Mouse (Mus musculus) limb, embryonic 15.5 days (tissue): Measurements from ENCODE around the gene Gm20388. TPM values are rescaled to one million over a fixed set of nuclear protein-coding genes. Genes with fewer than 3 reads are reported as not detected.

Experiments
- ATAC-seq: fragments of 200-750 bp; cut with Nextera tagmentation; 2 replicates; pipeline ENCODE4 v1.8.0; 2017; ENCODE audit warnings: low read depth, moderate TSS enrichment; ENCODE audit not compliant: insufficient number of reproducible peaks, low FRiP score, low TSS enrichment
- H3K27ac ChIP-seq: fragments of 300-500 bp; sonication (generic); 2 replicates; pipeline ENCODE4 v1.5.1; 2015; ENCODE audit warnings: moderate library complexity, mild to moderate bottlenecking, inconsistent platforms
- H3K27me3 ChIP-seq: fragments of 300-500 bp; sonication (generic); 2 replicates; pipeline ENCODE4 v1.6.1; 2015; ENCODE audit warnings: inconsistent platforms
- H3K36me3 ChIP-seq: fragments of 300-500 bp; sonication (generic); 2 replicates; pipeline ENCODE4 v1.6.1; 2015; ENCODE audit warnings: inconsistent platforms
- H3K4me1 ChIP-seq: fragments of 300-500 bp; sonication (generic); 2 replicates; pipeline ENCODE4 v1.6.1; 2015; ENCODE audit warnings: inconsistent platforms
- H3K4me2 ChIP-seq: fragments of 300-500 bp; sonication (generic); 2 replicates; pipeline ENCODE4 v1.6.1; 2015; ENCODE audit warnings: mild to moderate bottlenecking, inconsistent platforms
- H3K4me3 ChIP-seq: fragments of 300-500 bp; sonication (generic); 2 replicates; pipeline ENCODE4 v1.5.1; 2015; ENCODE audit warnings: mild to moderate bottlenecking, inconsistent platforms
- H3K9ac ChIP-seq: fragments of 300-500 bp; sonication (generic); 2 replicates; pipeline ENCODE4 v1.6.1; 2015; ENCODE audit warnings: inconsistent platforms
- H3K9me3 ChIP-seq: fragments of 300-500 bp; sonication (generic); 2 replicates; pipeline ENCODE4 v1.6.1; 2016; ENCODE audit warnings: inconsistent platforms
- WGBS: fragments of 180-500 bp; shearing (Covaris S2); methylation state at CpG from one replicate; pipeline ENCODE4 v1.1.7; 2015; 5-methylcytosine and 5-hydroxymethylcytosine counted together
- polyA plus RNA-seq: library from polyadenylated mRNA; unstranded; fragments of >200 nt; fragmentation: Nextera tagmentation; extraction: Ambion mirVana; gene quantifications from 2 replicates; pipeline ENCODE4 v1.2.1, GENCODE M21; 2015

Gm20388 gene
- polyA plus RNA-seq, 1 experiment from 2014 or later: 4.9 TPM

DNA sequence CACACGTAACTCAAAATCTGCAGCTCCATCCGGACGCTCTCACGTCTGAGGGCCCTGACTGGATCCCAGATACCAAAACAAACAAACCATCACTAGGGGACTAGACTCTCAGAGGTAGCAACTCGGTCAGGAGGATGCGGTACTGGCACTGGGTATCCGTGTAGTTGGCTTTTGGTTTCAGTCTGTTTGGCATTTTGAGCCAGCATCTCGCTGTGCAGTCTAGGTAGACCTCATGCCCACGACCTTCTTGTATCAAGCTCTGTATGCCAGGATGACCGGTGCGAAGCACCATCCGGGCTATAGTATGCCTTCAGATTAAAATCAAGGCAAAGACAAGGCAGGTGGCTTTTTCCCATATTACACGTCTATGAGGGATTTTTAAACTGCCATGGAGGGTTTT, 3916.9 kb downstream of the Gm20388 start:
- WGBS: 92% methylated on average over 13 of the region's 13 CpGs
- H3K4me2 ChIP-seq: no peak overlapping the region
- H3K36me3 ChIP-seq: peaks cover 78% of the 10 kb centered on the region
- no peak for ATAC-seq
- no peak overlapping the region for H3K9ac ChIP-seq
- H3K4me3 ChIP-seq: no peak overlapping the region
- no peaks in the 10 kb centered on the region for H3K4me1 ChIP-seq
- H3K27ac ChIP-seq: no peak overlapping the region
- no peaks in the 10 kb centered on the region for H3K9me3 ChIP-seq
- H3K27me3 ChIP-seq: no peaks in the 10 kb centered on the region

- H3K4me2 ChIP-seq: no peak overlapping the region
- H3K27ac ChIP-seq: no peak overlapping the region
- no peaks in the 10 kb centered on the region for H3K9me3 ChIP-seq
- peaks cover 88% of the 10 kb centered on the region for H3K36me3 ChIP-seq
- WGBS: 97% methylated on average over 4 of the region's 4 CpGs
- no peak for ATAC-seq
- H3K27me3 ChIP-seq: no peaks in the 10 kb centered on the region
- no peaks in the 10 kb centered on the region for H3K4me1 ChIP-seq
- no peak overlapping the region for H3K4me3 ChIP-seq
- H3K9ac ChIP-seq: no peak overlapping the region
Measured at GRCm38 (mm10) chr8:123832757-123833156, 3922.1 kb downstream of the Gm20388 start.

DNA sequence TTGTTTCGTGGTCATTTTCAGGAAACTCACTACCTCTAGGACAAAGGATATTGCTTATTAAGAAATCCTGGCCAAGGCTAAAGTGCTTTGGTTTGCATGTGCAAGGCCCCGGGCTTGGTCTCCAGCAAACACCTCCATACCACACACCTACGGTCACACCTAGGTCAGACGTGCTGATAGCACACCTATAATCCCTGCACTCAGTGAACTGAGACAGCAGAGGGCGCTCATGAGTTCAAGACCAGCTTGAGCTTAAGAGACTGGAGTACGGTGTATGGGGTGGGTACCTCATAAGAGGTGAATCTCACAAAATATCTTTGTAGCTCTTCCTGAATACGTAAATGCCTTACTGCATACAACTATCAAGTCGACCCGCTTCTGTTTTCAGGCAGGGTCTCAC, 3924.8 kb downstream of the Gm20388 start:
- Histone ChIP-seq H3K27me3 (no peaks in the 10 kb centered on the region), H3K36me3 (peaks cover 64% of the 10 kb centered on the region), H3K9me3 (no peaks in the 10 kb centered on the region), H3K4me3 (no peak overlapping the region), H3K27ac (no peak overlapping the region), H3K4me2 (no peak overlapping the region), H3K4me1 (no peaks in the 10 kb centered on the region), H3K9ac (no peak overlapping the region)
- WGBS: 57% methylated on average over 9 of the region's 9 CpGs
- no peak for ATAC-seq

GRCm38 (mm10) chr8:123836354-123836753, 3925.7 kb downstream of the Gm20388 start:
- no peak overlapping the region for H3K27ac ChIP-seq
- WGBS: 85% methylated on average over 6 of the region's 6 CpGs
- no peak overlapping the region for H3K4me3 ChIP-seq
- no peaks in the 10 kb centered on the region for H3K4me1 ChIP-seq
- H3K4me2 ChIP-seq: no peak overlapping the region
- peaks cover 55% of the 10 kb centered on the region for H3K36me3 ChIP-seq
- H3K27me3 ChIP-seq: no peaks in the 10 kb centered on the region
- ATAC-seq: no peak
- H3K9ac ChIP-seq: no peak overlapping the region
- no peaks in the 10 kb centered on the region for H3K9me3 ChIP-seq

GRCm38 (mm10) chr8:123838496-123838895, 3927.9 kb downstream of the Gm20388 start:
- H3K9ac ChIP-seq: no peak overlapping the region
- no peak overlapping the region for H3K4me2 ChIP-seq
- H3K4me3 ChIP-seq: no peak overlapping the region
- peaks cover 47% of the 10 kb centered on the region for H3K36me3 ChIP-seq
- ATAC-seq: no peak
- no peaks in the 10 kb centered on the region for H3K27me3 ChIP-seq
- H3K9me3 ChIP-seq: no peaks in the 10 kb centered on the region
- no peaks in the 10 kb centered on the region for H3K4me1 ChIP-seq
- 60% methylated on average over 9 of the region's 9 CpGs for WGBS
- no peak overlapping the region for H3K27ac ChIP-seq

DNA sequence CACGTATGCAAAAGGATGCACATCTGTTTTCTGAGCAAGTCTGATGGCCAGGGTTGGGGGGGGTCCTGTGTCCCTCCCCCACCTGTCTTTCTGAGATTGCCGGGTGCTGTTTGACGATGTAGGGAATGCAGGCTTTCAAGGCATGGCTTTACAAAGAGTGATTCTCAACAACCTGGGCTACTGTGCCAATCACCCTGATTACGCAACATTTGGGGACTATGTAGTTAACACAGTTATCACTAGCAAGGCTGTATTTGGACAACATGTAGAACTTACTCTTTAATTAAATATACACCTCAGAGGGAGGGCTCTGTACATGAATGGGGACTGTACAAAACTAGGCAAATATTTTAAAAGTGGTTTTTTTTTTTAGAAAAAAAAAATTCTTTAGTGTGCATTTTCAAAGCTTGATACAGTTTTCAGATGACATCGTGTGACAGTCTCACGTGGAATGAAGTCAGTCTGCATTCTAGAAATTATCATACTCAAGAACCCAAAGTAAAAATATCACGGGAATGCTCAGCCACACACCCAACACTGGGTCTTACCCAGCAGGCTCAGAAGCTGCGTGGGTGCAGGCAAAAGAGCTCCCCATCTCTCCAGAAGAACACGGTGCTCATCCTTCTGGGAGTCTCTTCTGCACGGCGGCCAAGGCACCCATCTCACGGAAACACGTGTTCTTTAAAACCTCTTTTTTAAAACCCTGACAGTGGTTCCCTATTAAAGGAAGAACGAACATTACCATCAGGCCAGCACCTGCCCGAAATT, 3930.1 kb downstream of the Gm20388 start:
- H3K27me3 ChIP-seq: no peaks in the 10 kb centered on the region
- no peak overlapping the region for H3K9ac ChIP-seq
- no peak overlapping the region for H3K4me3 ChIP-seq
- 86% methylated on average over 15 of the region's 15 CpGs for WGBS
- H3K27ac ChIP-seq: no peak overlapping the region
- no peaks in the 10 kb centered on the region for H3K4me1 ChIP-seq
- no peak for ATAC-seq
- H3K9me3 ChIP-seq: no peaks in the 10 kb centered on the region
- H3K36me3 ChIP-seq: peaks cover 24% of the 10 kb centered on the region
- no peak overlapping the region for H3K4me2 ChIP-seq

GRCm38 (mm10) chr8:123842086-123842485, 3931.4 kb downstream of the Gm20388 start:
- Histone ChIP-seq H3K9ac (no peak overlapping the region), H3K27ac (no peak overlapping the region), H3K4me1 (no peaks in the 10 kb centered on the region), H3K27me3 (no peaks in the 10 kb centered on the region), H3K4me2 (no peak overlapping the region), H3K36me3 (peaks cover 18% of the 10 kb centered on the region), H3K4me3 (no peak overlapping the region), H3K9me3 (no peaks in the 10 kb centered on the region)
- 93% methylated on average over 12 of the region's 12 CpGs for WGBS
- no peak for ATAC-seq

DNA sequence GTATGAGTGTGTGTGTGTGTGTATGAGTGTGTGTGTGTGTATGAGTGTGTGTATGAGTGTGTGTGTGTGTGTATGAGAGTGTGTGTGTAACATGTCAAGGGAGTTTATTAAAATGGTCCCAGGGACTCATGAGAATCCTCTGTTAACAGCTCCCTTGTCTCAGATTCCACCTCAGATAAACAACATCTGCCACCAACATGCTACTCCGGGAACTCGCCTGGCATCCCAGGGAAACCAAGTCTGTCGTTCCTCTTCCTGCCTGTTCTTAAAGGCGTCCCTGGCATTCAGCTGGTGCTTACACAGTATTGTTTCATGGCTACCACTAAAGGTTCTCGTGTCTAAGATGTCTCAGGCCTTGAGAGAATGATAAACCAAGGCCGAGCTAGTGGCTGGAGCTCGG, 3933.7 kb downstream of the Gm20388 start:
- no peak overlapping the region for H3K4me3 ChIP-seq
- no peaks in the 10 kb centered on the region for H3K9me3 ChIP-seq
- ATAC-seq: no peak
- H3K4me1 ChIP-seq: no peaks in the 10 kb centered on the region
- H3K27me3 ChIP-seq: no peaks in the 10 kb centered on the region
- H3K9ac ChIP-seq: no peak overlapping the region
- H3K36me3 ChIP-seq: peaks cover 11% of the 10 kb centered on the region
- H3K4me2 ChIP-seq: no peak overlapping the region
- 71% methylated on average over 7 of the region's 7 CpGs for WGBS
- H3K27ac ChIP-seq: no peak overlapping the region

DNA sequence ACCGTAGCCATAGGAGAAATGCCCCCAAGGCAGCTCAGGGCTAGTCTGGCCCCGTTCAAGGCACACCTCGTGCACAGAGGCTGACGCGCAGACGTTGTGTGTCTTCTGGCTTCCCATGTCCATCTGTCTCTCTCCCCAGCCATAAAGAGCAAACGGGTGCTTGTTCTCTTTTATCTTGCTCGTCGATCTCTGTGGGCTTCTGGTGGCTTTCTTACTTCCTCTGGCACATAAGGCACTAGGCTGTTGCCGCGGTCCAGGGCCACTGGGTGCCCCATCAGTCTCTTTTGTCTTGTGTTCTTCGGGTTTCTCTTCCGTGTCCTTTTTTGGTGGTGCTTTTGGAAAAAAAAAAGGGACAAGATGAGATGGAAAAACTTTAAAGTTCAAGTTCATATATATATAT, 3934.5 kb downstream of the Gm20388 start:
- H3K9ac ChIP-seq: no peak overlapping the region
- WGBS: 80% methylated on average over 13 of the region's 13 CpGs
- no peaks in the 10 kb centered on the region for H3K27me3 ChIP-seq
- H3K9me3 ChIP-seq: no peaks in the 10 kb centered on the region
- H3K27ac ChIP-seq: no peak overlapping the region
- H3K4me2 ChIP-seq: no peak overlapping the region
- peaks cover 8% of the 10 kb centered on the region; the same call in 1 of the 2 replicates for H3K36me3 ChIP-seq
- no peak overlapping the region for H3K4me3 ChIP-seq
- H3K4me1 ChIP-seq: no peaks in the 10 kb centered on the region
- no peak for ATAC-seq

- no peaks in the 10 kb centered on the region for H3K4me1 ChIP-seq
- H3K4me2 ChIP-seq: no peak overlapping the region
- peaks cover 8% of the 10 kb centered on the region; the same call in 1 of the 2 replicates for H3K36me3 ChIP-seq
- H3K9ac ChIP-seq: no peak overlapping the region
- H3K27ac ChIP-seq: no peak overlapping the region
- no peaks in the 10 kb centered on the region for H3K27me3 ChIP-seq
- WGBS: 94% methylated on average over 10 of the region's 10 CpGs
- no peaks in the 10 kb centered on the region for H3K9me3 ChIP-seq
- H3K4me3 ChIP-seq: no peak overlapping the region
- ATAC-seq: no peak
Measured at GRCm38 (mm10) chr8:123845991-123846390, 3935.3 kb downstream of the Gm20388 start.

DNA sequence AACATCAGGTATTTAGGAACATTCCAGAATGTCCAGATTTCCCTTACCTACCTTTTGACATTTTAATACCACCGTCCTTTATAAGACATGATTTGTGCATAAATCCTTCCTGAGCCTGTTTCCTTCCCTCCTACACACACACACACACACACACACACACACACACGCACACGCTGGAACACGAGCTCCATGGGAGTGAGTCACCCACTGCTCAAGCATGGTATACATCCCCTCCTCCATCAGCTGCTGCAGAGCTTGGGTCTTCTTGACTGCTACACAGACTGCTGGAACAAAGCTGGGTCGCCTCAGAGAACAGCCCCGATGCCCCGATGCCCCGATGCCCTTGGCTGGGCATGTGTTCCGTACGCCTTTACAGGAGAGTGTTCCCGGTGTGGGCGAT, 3935.9 kb downstream of the Gm20388 start:
- Histone ChIP-seq H3K27ac (no peak overlapping the region), H3K4me1 (no peaks in the 10 kb centered on the region), H3K4me3 (no peak overlapping the region), H3K9ac (no peak overlapping the region), H3K9me3 (no peaks in the 10 kb centered on the region), H3K36me3 (peaks cover 8% of the 10 kb centered on the region; the same call in 1 of the 2 replicates), H3K4me2 (no peak overlapping the region), H3K27me3 (no peaks in the 10 kb centered on the region)
- ATAC-seq: no peak
- WGBS: 85% methylated on average over 12 of the region's 12 CpGs

- no peak for ATAC-seq
- H3K4me1 ChIP-seq: no peaks in the 10 kb centered on the region
- WGBS: 58% methylated on average over 3 of the region's 3 CpGs
- H3K9ac ChIP-seq: no peak overlapping the region
- no peak overlapping the region for H3K4me2 ChIP-seq
- H3K9me3 ChIP-seq: no peaks in the 10 kb centered on the region
- no peaks in the 10 kb centered on the region for H3K27me3 ChIP-seq
- no peak overlapping the region for H3K27ac ChIP-seq
- H3K4me3 ChIP-seq: no peak overlapping the region
- H3K36me3 ChIP-seq: no peaks in the 10 kb centered on the region
Measured at GRCm38 (mm10) chr8:123847546-123847945, 3936.9 kb downstream of the Gm20388 start.

GRCm38 (mm10) chr8:123849352-123849751, 3938.7 kb downstream of the Gm20388 start:
- Histone ChIP-seq H3K27ac (no peak overlapping the region), H3K4me3 (no peak overlapping the region), H3K4me2 (no peak overlapping the region), H3K27me3 (no peaks in the 10 kb centered on the region), H3K4me1 (no peaks in the 10 kb centered on the region), H3K9me3 (no peaks in the 10 kb centered on the region), H3K36me3 (no peaks in the 10 kb centered on the region), H3K9ac (no peak overlapping the region)
- 81% methylated on average over 4 of the region's 4 CpGs for WGBS
- no peak for ATAC-seq
